Mouse (Mus musculus): ENCODE data around the gene Trp53i13. TPM values are rescaled to one million over a fixed set of nuclear protein-coding genes. Genes with fewer than 3 reads are reported as not detected.

Gene Trp53i13
- polyA plus RNA-seq, 1 experiment from 2014 or later, result 3.4 TPM

DNA sequence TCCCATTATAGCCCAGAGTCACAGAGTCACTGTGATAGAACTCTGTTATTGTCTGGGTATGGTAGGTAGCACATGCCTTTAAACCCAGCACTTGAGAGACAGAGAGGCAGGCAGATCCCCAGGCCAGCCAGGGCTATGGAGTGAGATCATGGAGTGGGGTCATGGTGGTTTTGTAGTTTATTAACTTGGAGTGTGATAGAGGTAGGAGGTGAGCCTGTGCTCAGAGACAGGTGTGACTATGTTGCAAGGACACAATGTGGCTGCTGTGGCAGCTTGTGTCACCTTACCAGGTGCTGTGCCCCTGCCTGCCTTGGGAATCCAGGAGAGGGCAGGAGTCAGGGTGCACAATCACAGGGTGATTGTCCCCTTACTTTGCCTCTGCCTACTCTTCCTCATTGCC lies 20.3 kb downstream of the Trp53i13 start:
- no peak for ATAC-seq (ENCODE audit: low read depth)
- Histone ChIP-seq H3K9me3 (replicated peaks; ENCODE audit: control insufficient read depth, low read length) (no peaks in the 10 kb centered on the region), H3K27me3 (ENCODE audit: control insufficient read depth, insufficient read depth, low read depth, low read length) (peaks cover 9% of the 10 kb centered on the region), H3K36me3 (ENCODE audit: control insufficient read depth, insufficient read depth) (no peaks in the 10 kb centered on the region), H3K9ac (ENCODE audit: low read depth, low read length) (no peak overlapping the region), H3K4me1 (ENCODE audit: control insufficient read depth, low read depth, low read length) (peaks cover 58% of the 10 kb centered on the region), H3K27ac (ENCODE audit: low read length) (peak overlapping the region; percentile 23; the same call in 1 of the 2 replicates), H3K4me3 (ENCODE audit: low read depth, low read length) (no peak overlapping the region), H3K4me2 (ENCODE audit: low read depth, low read length) (no peak overlapping the region)

DNA sequence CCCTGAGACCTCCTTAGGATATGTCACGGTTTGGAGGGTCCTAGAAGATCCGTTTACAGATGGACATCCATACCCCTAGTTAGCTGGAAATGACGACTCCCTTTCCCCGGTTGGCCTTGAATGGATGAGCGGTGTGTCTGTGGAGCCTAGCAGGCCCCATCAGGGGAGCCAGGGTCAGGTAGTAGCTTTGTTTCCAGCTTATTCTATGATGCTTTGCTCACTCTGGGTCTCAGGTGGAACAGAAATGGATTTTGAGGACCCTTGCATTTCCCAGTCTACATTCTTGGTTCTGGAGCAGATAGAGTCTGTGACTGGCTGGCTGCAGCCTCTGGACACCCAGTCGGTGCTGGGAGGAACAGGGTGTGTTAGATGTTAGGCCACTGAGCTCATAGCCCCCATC lies 21.0 kb downstream of the Trp53i13 start:
- H3K4me1 ChIP-seq (ENCODE audit: control insufficient read depth, low read depth, low read length), result peaks cover 59% of the 10 kb centered on the region
- 62% methylated on average over 6 of the region's 6 CpGs for WGBS (ENCODE audit: insufficient replicate concordance)
- H3K9me3 ChIP-seq (replicated peaks; ENCODE audit: control insufficient read depth, low read length), result no peaks in the 10 kb centered on the region
- no peak overlapping the region for H3K9ac ChIP-seq (ENCODE audit: low read depth, low read length)
- ATAC-seq (ENCODE audit: low read depth), result no peak
- H3K27me3 ChIP-seq (ENCODE audit: control insufficient read depth, insufficient read depth, low read depth, low read length), result peaks cover 16% of the 10 kb centered on the region
- no peak overlapping the region; the same call in 1 of the 2 replicates for H3K27ac ChIP-seq (ENCODE audit: low read length)
- 0 out of 2 replicates have a peak overlapping the region, but pooled peaks have one; percentile 93 for H3K4me2 ChIP-seq (ENCODE audit: low read depth, low read length)
- H3K4me3 ChIP-seq (ENCODE audit: low read depth, low read length), result no peak overlapping the region
- no peaks in the 10 kb centered on the region for H3K36me3 ChIP-seq (ENCODE audit: control insufficient read depth, insufficient read depth)

DNA sequence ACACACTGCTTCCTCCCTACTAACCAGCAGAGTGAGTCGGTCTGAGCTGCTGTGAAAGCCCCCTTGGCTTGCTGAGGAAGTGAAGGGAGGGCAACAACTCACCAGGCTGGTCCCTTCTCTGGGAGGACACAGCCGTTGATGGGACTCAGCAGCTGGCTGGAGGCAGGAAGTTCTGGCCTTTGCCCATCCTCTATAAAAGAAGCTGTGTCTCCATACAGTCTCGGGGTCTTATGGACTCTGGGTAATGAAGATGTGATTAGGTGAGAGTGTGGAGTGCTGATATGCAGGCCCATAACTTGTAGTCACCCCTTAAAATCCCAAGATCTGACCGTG lies 21.5 kb downstream of the Trp53i13 start:
- peak overlapping the region; percentile 84 for H3K4me3 ChIP-seq (ENCODE audit: low read depth, low read length)
- WGBS (ENCODE audit: insufficient replicate concordance), result 16% methylated on average over 4 of the region's 4 CpGs
- H3K36me3 ChIP-seq (ENCODE audit: control insufficient read depth, insufficient read depth), result no peaks in the 10 kb centered on the region
- no peaks in the 10 kb centered on the region for H3K9me3 ChIP-seq (replicated peaks; ENCODE audit: control insufficient read depth, low read length)
- H3K27ac ChIP-seq (ENCODE audit: low read length), result peak overlapping the region; percentile 73
- H3K4me2 ChIP-seq (ENCODE audit: low read depth, low read length), result peak overlapping the region; percentile 93
- no peak for ATAC-seq (ENCODE audit: low read depth)
- peaks cover 59% of the 10 kb centered on the region for H3K4me1 ChIP-seq (ENCODE audit: control insufficient read depth, low read depth, low read length)
- H3K27me3 ChIP-seq (ENCODE audit: control insufficient read depth, insufficient read depth, low read depth, low read length), result peaks cover 21% of the 10 kb centered on the region
- peak overlapping the region; percentile 87; the same call in 1 of the 2 replicates for H3K9ac ChIP-seq (ENCODE audit: low read depth, low read length)

DNA sequence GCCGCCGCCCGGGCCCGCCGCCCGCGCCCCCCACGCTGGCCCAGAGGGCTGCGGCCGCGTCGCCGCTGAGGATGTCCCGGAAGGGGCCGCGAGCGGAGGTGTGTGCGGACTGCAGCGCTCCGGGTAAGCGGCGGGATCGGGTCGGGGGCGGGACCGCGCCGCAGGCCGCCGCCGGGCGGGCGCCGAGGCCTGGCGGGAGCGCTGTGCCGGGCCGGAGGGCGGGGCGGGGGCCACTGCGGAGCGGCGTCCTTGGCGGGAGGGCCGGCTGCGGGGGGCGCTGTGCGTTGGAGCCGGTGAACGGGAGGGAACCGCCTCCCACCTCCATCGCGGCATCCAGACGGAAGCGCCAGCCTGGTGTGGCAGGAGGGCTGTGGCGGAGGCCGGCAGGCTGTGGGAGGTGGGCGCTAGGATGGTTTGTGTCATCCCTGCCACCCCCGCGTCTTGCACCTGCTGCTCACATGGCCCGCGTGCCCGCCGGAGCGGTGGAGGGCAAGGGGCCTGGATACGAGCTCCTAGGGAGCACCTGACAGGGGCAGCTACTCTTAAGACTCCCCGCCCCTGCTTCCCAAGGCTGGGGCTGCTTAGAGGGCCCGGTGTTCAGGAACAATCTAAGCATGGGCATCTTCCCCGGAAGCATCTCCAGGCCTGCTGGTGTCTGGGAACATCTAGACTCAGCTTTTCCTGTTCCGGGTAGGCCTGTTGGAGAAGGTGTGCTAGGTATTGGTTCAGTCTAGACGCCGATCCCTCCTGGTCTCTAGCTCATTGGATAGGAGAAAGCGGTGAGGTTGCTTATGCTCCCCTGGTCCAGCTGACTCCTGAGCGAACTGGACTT lies 22.1 kb downstream of the Trp53i13 start, which contains the start of gene Git1:
Git1 (plus strand) TSS at position 51 of the 832 bp plus-strand sequence.
- peak within 1 kb of the TSS; percentile 87 for H3K9ac ChIP-seq (ENCODE audit: low read depth, low read length)
- H3K27ac ChIP-seq (ENCODE audit: low read length), result peak within 1 kb of the TSS; percentile 73
- peaks cover 64% of the 10 kb centered on the region for H3K4me1 ChIP-seq (ENCODE audit: control insufficient read depth, low read depth, low read length)
- H3K36me3 ChIP-seq (ENCODE audit: control insufficient read depth, insufficient read depth), result no peaks in the 10 kb centered on the region
- no peaks in the 10 kb centered on the region for H3K9me3 ChIP-seq (replicated peaks; ENCODE audit: control insufficient read depth, low read length)
- ATAC-seq (ENCODE audit: low read depth), result peak; percentile 30
- H3K4me2 ChIP-seq (ENCODE audit: low read depth, low read length), result peak within 1 kb of the TSS; percentile 97
- H3K27me3 ChIP-seq (ENCODE audit: control insufficient read depth, insufficient read depth, low read depth, low read length), result peaks cover 27% of the 10 kb centered on the region
- under 1% methylated on average over 64 of the region's 74 CpGs for WGBS (ENCODE audit: insufficient replicate concordance)
- H3K4me3 ChIP-seq (ENCODE audit: low read depth, low read length), result peak within 1 kb of the TSS; percentile 84

DNA sequence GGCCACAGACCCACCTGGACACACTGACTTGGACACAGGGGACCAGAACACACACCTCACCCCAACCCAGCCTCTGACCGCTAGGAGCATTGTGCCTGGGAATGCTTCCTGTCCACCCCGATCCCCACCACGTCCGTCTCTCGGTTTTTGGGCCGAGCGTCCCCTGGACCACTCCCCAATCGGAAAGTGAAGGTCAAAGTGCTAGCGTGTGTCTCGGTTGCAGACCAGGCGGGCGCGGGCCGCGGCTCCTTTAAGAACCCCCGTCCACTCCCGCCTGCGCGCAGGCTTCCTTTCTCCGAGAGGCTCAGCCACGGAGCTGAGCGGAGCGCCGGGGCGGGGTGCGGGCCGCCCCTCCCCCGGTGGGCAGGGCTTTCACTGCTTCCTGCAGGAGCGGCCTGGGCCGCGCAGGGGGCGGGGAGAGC lies 22.9 kb downstream of the Trp53i13 start:
- Histone ChIP-seq H3K9ac (ENCODE audit: low read depth, low read length) (peak overlapping the region; percentile 87), H3K4me3 (ENCODE audit: low read depth, low read length) (peak overlapping the region; percentile 84), H3K36me3 (ENCODE audit: control insufficient read depth, insufficient read depth) (no peaks in the 10 kb centered on the region), H3K4me2 (ENCODE audit: low read depth, low read length) (peak overlapping the region; percentile 97), H3K4me1 (ENCODE audit: control insufficient read depth, low read depth, low read length) (peaks cover 62% of the 10 kb centered on the region), H3K9me3 (replicated peaks; ENCODE audit: control insufficient read depth, low read length) (no peaks in the 10 kb centered on the region), H3K27ac (ENCODE audit: low read length) (peak overlapping the region; percentile 62), H3K27me3 (ENCODE audit: control insufficient read depth, insufficient read depth, low read depth, low read length) (peaks cover 33% of the 10 kb centered on the region)
- WGBS (ENCODE audit: insufficient replicate concordance), result under 1% methylated on average over 28 of the region's 32 CpGs
- ATAC-seq (ENCODE audit: low read depth), result peak; percentile 89

DNA sequence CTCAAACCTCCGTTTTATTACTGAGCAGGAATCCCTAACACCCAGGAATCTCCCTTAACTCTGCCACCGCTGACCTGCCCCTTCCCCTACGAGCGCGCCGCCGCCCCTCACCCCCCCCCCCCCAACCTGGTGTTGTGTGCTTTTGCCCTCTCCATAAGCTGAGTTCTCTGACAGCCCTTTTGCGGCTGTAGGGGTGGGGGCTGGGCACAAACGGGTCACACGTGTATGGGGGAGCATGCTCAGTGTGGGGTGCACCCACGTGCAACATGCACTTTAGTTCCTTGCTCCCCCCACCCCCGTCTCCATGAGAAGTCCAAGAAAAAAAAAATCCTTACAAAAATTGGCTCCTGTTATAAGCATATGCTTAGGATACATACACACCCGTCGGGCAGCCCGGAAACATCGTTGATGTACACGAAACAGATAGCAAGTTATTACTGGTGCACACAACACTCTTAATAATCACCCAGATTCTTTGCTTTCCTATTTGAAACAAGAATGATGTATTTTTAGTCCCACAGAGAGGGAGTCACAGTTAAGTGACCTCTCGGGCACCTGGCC lies 23.4 kb downstream of the Trp53i13 start:
- peak overlapping the region; percentile 70 for H3K9ac ChIP-seq (ENCODE audit: low read depth, low read length)
- under 1% methylated on average over 18 of the region's 18 CpGs for WGBS (ENCODE audit: insufficient replicate concordance)
- peak overlapping the region; percentile 62 for H3K27ac ChIP-seq (ENCODE audit: low read length)
- no peak for ATAC-seq (ENCODE audit: low read depth)
- peaks cover 33% of the 10 kb centered on the region for H3K27me3 ChIP-seq (ENCODE audit: control insufficient read depth, insufficient read depth, low read depth, low read length)
- no peaks in the 10 kb centered on the region for H3K9me3 ChIP-seq (replicated peaks; ENCODE audit: control insufficient read depth, low read length)
- H3K4me1 ChIP-seq (ENCODE audit: control insufficient read depth, low read depth, low read length), result peaks cover 57% of the 10 kb centered on the region
- no peaks in the 10 kb centered on the region for H3K36me3 ChIP-seq (ENCODE audit: control insufficient read depth, insufficient read depth)
- H3K4me3 ChIP-seq (ENCODE audit: low read depth, low read length), result peak overlapping the region; percentile 84
- peak overlapping the region; percentile 97 for H3K4me2 ChIP-seq (ENCODE audit: low read depth, low read length)

DNA sequence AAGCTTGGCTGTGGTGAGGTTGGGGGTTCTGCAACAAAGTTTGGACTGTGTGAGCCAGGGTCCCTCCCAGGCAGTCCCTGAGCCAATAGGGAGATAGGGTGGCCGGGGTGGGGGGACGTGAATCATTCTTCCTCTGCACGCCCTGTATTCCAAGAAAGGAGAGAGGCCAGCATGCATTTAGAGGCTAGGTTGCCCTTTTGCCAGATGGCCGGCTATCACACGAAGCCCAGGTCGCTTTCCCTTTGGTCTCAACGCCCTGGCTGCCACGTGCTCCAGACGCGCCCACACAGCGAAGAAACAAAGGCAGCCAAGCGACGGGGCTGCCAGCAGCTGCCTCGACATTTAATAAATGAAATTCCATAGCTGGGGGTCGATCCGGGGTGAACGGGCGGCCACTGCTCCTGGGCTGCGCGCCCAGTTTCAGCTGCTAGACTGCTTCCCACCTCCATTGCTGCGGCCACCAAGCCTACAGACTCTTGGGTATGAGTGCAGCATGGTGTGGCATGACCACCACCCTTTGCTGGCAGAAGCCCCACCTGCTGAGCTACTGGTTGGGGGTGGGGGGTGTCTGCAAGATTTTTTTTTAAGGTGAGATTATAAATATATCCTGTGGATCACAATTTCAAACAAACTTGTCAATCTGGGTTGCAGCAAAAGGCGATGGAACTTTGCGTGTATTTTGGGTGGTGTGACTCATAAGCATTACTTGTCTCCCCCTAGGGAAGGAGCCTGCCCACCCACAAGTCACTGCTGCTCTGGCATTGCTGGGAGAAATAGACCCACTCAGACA lies 24.1 kb downstream of the Trp53i13 start:
- peak overlapping the region; percentile 70 for H3K9ac ChIP-seq (ENCODE audit: low read depth, low read length)
- H3K4me3 ChIP-seq (ENCODE audit: low read depth, low read length), result peak overlapping the region; percentile 84
- H3K9me3 ChIP-seq (replicated peaks; ENCODE audit: control insufficient read depth, low read length), result no peaks in the 10 kb centered on the region
- H3K4me1 ChIP-seq (ENCODE audit: control insufficient read depth, low read depth, low read length), result peaks cover 50% of the 10 kb centered on the region
- H3K36me3 ChIP-seq (ENCODE audit: control insufficient read depth, insufficient read depth), result no peaks in the 10 kb centered on the region
- peaks cover 33% of the 10 kb centered on the region for H3K27me3 ChIP-seq (ENCODE audit: control insufficient read depth, insufficient read depth, low read depth, low read length)
- H3K4me2 ChIP-seq (ENCODE audit: low read depth, low read length), result peak overlapping the region; percentile 97
- WGBS (ENCODE audit: insufficient replicate concordance), result under 1% methylated on average over 23 of the region's 23 CpGs
- H3K27ac ChIP-seq (ENCODE audit: low read length), result peak overlapping the region; percentile 15; the same call in 1 of the 2 replicates
- no peak for ATAC-seq (ENCODE audit: low read depth)

DNA sequence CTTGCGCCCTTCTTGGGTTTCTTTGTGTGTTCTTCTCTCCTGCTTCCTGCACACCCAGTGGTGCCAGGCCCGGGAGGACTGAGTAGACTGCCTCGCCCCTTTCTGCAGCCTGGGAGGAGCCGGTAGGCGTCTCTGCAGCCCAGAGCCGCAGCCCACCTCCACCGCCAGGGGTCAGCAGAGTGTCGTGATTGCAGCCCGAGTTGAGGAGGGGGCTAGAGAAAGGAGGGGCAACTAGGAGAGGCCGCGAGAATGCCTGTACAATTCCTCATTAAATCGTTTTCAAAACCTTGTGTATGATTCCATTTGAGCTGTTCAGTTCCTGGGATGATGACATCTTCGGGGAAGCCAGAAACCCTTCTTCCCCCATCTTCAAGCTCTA lies 24.7 kb downstream of the Trp53i13 start:
- peak overlapping the region; percentile 97 for H3K4me2 ChIP-seq (ENCODE audit: low read depth, low read length)
- H3K36me3 ChIP-seq (ENCODE audit: control insufficient read depth, insufficient read depth), result no peaks in the 10 kb centered on the region
- no peaks in the 10 kb centered on the region for H3K9me3 ChIP-seq (replicated peaks; ENCODE audit: control insufficient read depth, low read length)
- ATAC-seq (ENCODE audit: low read depth), result peak; percentile 30
- H3K27ac ChIP-seq (ENCODE audit: low read length), result no peak overlapping the region
- peak overlapping the region; percentile 84 for H3K4me3 ChIP-seq (ENCODE audit: low read depth, low read length)
- no peak overlapping the region; the same call in 1 of the 2 replicates for H3K9ac ChIP-seq (ENCODE audit: low read depth, low read length)
- peaks cover 50% of the 10 kb centered on the region for H3K4me1 ChIP-seq (ENCODE audit: control insufficient read depth, low read depth, low read length)
- WGBS (ENCODE audit: insufficient replicate concordance), result under 1% methylated on average over 13 of the region's 13 CpGs
- H3K27me3 ChIP-seq (ENCODE audit: control insufficient read depth, insufficient read depth, low read depth, low read length), result peaks cover 33% of the 10 kb centered on the region

Measured in liver, embryonic 16.5 days (tissue).